Mouse (Mus musculus) urinary bladder, postnatal 14 days (tissue): ENCODE measurements around the gene Rwdd3.

Experiments used
- DNase-seq: peaks from one replicate; pipeline ENCODE4 v3.0.0; 2021; ENCODE audit warnings: low spot score

Gene Rwdd3

GRCm38 (mm10) chr3:121160424-121160823 lies 11.1 kb downstream of the Rwdd3 start:
- no peak for DNase-seq

GRCm38 (mm10) chr3:121159566-121159965 lies 11.9 kb downstream of the Rwdd3 start:
- DNase-seq: no peak

GRCm38 (mm10) chr3:121158901-121159351 lies 12.6 kb downstream of the Rwdd3 start:
- no peak for DNase-seq

- no peak for DNase-seq
Measured at GRCm38 (mm10) chr3:121157546-121158330, 13.8 kb downstream of the Rwdd3 start.

GRCm38 (mm10) chr3:121156451-121157186 lies 14.9 kb downstream of the Rwdd3 start:
- DNase-seq: no peak

GRCm38 (mm10) chr3:121156043-121156442 lies 15.5 kb downstream of the Rwdd3 start:
- no peak for DNase-seq

GRCm38 (mm10) chr3:121133937-121134336 lies 37.6 kb downstream of the Rwdd3 start:
- DNase-seq: no peak

GRCm38 (mm10) chr3:121133039-121133438 lies 38.5 kb downstream of the Rwdd3 start:
- no peak for DNase-seq

- DNase-seq: no peak
Measured at GRCm38 (mm10) chr3:121127171-121127570, 44.3 kb downstream of the Rwdd3 start.

- DNase-seq: no peak
Measured at GRCm38 (mm10) chr3:121126476-121126875, 45.0 kb downstream of the Rwdd3 start.

GRCm38 (mm10) chr3:121121072-121121471 lies 50.4 kb downstream of the Rwdd3 start:
- DNase-seq: no peak

GRCm38 (mm10) chr3:121116590-121116989 lies 54.9 kb downstream of the Rwdd3 start:
- DNase-seq: no peak

- DNase-seq: no peak
Measured at GRCm38 (mm10) chr3:121116067-121116466, 55.4 kb downstream of the Rwdd3 start.

GRCm38 (mm10) chr3:121111068-121111467 lies 60.4 kb downstream of the Rwdd3 start:
- no peak for DNase-seq

- no peak for DNase-seq
Measured at GRCm38 (mm10) chr3:121110430-121110829, 61.1 kb downstream of the Rwdd3 start.

- DNase-seq: no peak
Measured at GRCm38 (mm10) chr3:121107481-121107880, 64.0 kb downstream of the Rwdd3 start.

GRCm38 (mm10) chr3:121105408-121105708 lies 66.1 kb downstream of the Rwdd3 start:
- DNase-seq: no peak
